Mouse (Mus musculus): ENCODE measurements at regions not wholly inside any gene's neighbourhood (a gene's known extent, or its start where the extent isn't known, plus 50 kb on each side); places are given as distances from the start of the nearest gene placed in this dataset.

GRCm38 (mm10) chr14:9296145-9296544 is 630.1 kb upstream of the 4930452B06Rik start:
- TF ChIP-seq CTCF (IDR thresholded peaks at IDR 0.05; ENCODE audit: low read depth), result no peak
- TF ChIP-seq EP300 (IDR thresholded peaks at IDR 0.05; ENCODE audit: low read depth), result no peak
